Mouse (Mus musculus) olfactory bulb, adult 2 months (tissue): ENCODE data around the gene Rhox6. TPM values are rescaled to one million over a fixed set of nuclear protein-coding genes. Genes with fewer than 3 reads are reported as not detected.
"Not testable (repeated sequence)": the region's sequence is repeated elsewhere in the genome, so short reads cannot be mapped to it uniquely, and the experiment has no call there.

Experiments used
- H3K27ac ChIP-seq: fragments of 200-500 bp; 2 replicates; pipeline ENCODE4 v1.5.1; 2012; ENCODE audit warnings: low read depth, low read length; ENCODE audit not compliant: insufficient read depth
- H3K4me1 ChIP-seq: fragments of 200-500 bp; 2 replicates; pipeline ENCODE4 v1.6.1; 2012; ENCODE audit warnings: low read length; ENCODE audit not compliant: control insufficient read depth, insufficient read depth
- H3K4me3 ChIP-seq: fragments of 200-500 bp; 2 replicates; pipeline ENCODE4 v1.5.1; 2012; ENCODE audit warnings: mild to moderate bottlenecking, low read depth, low read length, moderate library complexity; ENCODE audit not compliant: insufficient read depth
- CTCF ChIP-seq: fragments of 200-500 bp; IDR thresholded peaks from 2 replicates; pipeline ENCODE4 v1.5.1; 2012; ENCODE audit warnings: low read depth, mild to moderate bottlenecking, low read length, moderate library complexity; ENCODE audit not compliant: insufficient read depth
- POLR2A ChIP-seq: fragments of 200-500 bp; IDR thresholded peaks from 2 replicates; pipeline ENCODE4 v1.6.1; 2012; ENCODE audit warnings: mild to moderate bottlenecking, low read depth, low read length, moderate library complexity; ENCODE audit not compliant: insufficient read depth
- WGBS: fragments of 180-500 bp; shearing (Covaris S2); methylation state at CpG from one replicate; pipeline ENCODE4 v1.1.7; 2018; 5-methylcytosine and 5-hydroxymethylcytosine counted together
- polyA plus RNA-seq: library from polyadenylated mRNA; stranded (reverse); fragments of >200 nt; gene quantifications from 2 replicates; pipeline ENCODE4 v1.2.4, GENCODE M21; 2012; ENCODE audit warnings: low replicate concordance; ENCODE audit not compliant: missing spikeins, insufficient read depth, insufficient read length

Rhox6 gene
- not detected in 2 replicates for polyA plus RNA-seq

DNA sequence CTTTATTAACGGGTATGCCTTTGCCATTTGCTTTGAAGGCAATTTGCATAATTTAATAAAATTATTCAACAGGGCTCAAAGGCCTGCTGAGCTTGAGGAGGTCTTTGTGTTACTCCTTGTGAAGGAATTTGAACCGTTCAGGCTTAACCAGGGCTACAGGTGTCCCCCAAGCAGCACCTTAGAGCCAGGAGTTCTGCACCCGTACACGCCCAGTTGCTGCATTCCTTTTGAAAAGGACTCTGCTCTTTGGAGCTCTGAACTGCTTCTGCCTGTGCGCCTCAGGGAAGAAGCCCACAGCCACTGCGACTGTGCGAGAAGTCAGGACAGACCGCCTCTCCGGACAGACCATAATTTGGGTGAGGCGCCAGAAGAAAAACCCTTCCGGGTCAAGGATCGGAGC, at the start of gene Rhox6:
Rhox6 (plus strand) TSS at position 301 of the 400 bp plus-strand sequence.
- H3K4me3 ChIP-seq, H3K27ac ChIP-seq, H3K4me1 ChIP-seq: not testable (repeated sequence)
- 87% methylated on average over 4 of the region's 12 CpGs for WGBS

DNA sequence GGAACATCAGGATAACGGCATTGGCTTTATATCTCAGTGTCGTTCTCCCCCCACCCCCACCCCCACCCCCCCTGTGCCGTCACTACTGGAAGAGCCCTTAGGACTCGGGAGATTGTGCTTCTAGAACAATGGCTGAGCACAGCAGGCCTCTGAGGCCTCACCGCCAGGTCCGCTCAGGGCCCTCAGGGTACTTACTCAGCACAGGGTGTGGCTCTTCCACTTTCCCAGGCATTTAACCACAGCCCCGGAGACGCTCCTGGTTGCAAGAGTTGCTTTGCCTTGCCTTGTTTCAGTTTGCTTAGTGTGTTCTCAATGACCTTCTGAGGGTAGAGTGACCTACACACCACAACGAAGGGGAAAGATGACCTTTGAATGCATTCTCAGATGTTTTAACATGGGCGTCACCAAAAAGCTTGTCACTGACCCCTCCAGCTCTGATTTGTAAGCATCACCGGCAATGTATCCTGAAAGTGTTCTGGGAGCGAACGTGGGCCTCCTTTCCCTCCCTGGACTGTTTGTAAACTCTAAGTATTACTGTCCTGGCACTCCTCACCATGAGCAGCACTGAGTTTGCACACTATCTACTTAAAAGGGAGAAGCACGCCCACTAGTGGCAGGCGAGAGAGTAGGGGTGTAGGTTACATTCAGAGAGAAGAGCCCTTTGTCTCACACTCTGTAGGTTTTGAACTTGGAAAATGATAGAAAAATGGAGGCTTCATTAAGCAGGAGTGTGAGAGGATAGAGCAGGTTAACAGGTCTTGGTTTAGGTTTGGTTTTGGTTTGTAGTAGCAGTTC, 19.2 kb upstream of the Rhox6 start:
- 82% methylated on average over 15 of the region's 15 CpGs for WGBS
- no peak for TF ChIP-seq CTCF
- no peak for TF ChIP-seq POLR2A
- no peaks in the 10 kb centered on the region for H3K4me1 ChIP-seq
- no peak overlapping the region for H3K4me3 ChIP-seq
- no peak overlapping the region for H3K27ac ChIP-seq

DNA sequence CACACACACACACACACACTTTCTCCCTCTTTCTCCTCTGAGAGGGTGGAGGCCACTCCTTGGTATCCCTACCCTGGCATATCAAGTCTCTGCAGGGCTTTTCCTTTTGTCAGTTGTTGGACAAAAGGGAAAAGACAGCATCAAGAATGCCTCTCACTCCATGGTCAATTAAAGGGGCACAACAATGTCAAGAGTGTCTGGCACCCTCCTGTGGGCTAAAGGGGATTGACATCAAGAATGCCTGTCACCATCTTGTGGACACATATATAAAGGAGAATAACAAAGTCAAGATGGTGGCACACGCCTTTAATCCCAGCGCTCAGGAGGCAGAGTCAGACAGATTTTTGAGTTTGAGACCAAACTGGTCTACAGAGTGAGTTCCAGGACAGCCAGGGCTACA, 17.3 kb upstream of the Rhox6 start:
- WGBS: 91% methylated on average over 2 of the region's 2 CpGs
- TF ChIP-seq CTCF: no peak
- TF ChIP-seq POLR2A: no peak

DNA sequence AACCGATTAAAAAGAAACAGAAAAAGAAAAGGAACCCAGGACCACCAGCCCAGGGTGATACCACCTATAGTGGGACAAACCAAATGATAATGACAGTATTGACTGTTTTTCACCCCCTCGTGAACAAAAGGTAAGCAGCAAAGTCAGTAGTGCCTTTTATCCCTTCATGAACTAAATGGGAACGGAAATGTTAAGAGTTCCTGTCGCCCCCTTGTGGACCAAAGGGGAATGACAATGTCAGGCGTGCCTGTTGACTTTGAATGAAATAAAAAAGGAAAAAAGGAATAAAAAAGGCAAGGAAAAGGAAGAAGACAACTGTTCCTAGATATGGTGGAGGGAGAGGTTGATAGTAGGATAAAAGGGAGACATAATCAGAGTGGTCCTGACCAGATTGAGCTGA, 15.5 kb upstream of the Rhox6 start:
- no peak overlapping the region for H3K4me3 ChIP-seq
- no peak for TF ChIP-seq POLR2A
- no peak for TF ChIP-seq CTCF
- H3K4me1 ChIP-seq: no peaks in the 10 kb centered on the region
- 26% methylated on average over 5 of the region's 5 CpGs for WGBS
- no peak overlapping the region for H3K27ac ChIP-seq

More for the DNA sequence above, 17.3 kb upstream of the Rhox6 start:
- Histone ChIP-seq H3K27ac (no peak overlapping the region), H3K4me1 (no peaks in the 10 kb centered on the region), H3K4me3 (no peak overlapping the region)

DNA sequence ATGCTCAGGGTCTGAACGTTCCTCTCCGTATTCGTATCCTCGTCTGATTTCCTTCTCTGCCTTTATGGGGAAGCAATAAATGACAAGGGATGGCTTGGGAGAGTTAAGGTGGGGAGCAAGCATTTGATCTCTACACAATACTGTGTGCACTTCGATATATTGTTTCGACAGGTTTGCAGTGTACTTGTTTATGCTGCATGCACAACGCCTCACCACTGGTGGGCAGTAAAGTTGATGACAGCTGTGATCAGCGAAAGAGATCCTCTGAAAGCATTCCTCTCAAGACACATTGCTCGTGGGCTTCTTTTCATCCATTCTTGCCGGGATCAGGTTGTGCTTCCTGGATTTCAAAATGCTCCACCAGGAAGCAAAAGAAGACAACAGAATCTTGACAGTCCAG, 11.0 kb upstream of the Rhox6 start:
- H3K4me1 ChIP-seq: no peaks in the 10 kb centered on the region
- peak overlapping the region; percentile 10; the same call in 1 of the 2 replicates for H3K4me3 ChIP-seq
- H3K27ac ChIP-seq: no peak overlapping the region
- WGBS: 77% methylated on average over 10 of the region's 10 CpGs
- TF ChIP-seq CTCF (no peak), POLR2A (no peak)

DNA sequence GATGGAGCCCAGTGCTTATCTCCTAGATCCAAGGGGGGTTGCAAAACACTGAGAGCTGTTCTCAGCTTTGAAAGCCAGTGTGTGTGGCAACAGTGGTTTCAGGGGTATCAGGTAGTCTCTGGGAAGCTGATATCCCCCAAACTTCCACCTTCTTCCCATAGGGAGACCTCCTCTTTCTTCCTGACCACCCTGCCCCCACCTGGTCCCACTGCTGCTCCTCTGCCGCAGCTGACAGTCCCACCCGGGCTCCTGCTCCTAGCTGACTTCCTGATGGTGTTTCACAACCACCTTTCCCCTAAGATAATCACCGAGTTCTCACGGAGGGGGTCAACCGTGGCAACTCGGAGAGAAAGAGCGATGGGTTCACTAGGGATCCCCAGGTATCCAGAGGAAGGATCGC, 4.7 kb downstream of the Rhox6 start, which contains the start of gene Rhox7a:
Rhox7a (plus strand) TSS at position 301 of the 400 bp plus-strand sequence.
- not testable (repeated sequence) for H3K27ac ChIP-seq, H3K4me3 ChIP-seq, H3K4me1 ChIP-seq
- 85% methylated on average over 8 of the region's 8 CpGs for WGBS

DNA sequence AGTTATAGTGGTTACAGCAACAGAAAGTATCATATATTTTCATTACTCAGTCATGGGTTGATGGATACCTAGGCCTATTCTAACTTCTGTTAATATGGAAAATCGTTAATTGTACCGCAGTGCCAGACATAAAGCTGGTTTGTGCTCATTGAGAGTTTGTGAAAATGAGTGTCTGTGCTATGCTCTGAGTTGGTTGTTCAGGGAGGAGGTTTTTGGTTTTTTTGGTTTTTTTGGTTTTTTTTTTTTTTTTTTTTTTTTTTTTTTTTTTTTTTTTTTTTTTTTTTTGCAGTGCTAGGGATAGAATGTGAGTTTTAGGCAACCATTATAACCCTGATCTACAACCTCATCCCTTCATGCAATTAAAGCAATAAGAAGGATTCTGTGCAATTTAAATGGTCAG, 44.9 kb downstream of the Rhox6 start:
- Histone ChIP-seq H3K4me1 (no peaks in the 10 kb centered on the region), H3K27ac (no peak overlapping the region), H3K4me3 (no peak overlapping the region)
- TF ChIP-seq POLR2A (no peak), CTCF (no peak)
- WGBS: 92% methylated on average over 2 of the region's 2 CpGs

DNA sequence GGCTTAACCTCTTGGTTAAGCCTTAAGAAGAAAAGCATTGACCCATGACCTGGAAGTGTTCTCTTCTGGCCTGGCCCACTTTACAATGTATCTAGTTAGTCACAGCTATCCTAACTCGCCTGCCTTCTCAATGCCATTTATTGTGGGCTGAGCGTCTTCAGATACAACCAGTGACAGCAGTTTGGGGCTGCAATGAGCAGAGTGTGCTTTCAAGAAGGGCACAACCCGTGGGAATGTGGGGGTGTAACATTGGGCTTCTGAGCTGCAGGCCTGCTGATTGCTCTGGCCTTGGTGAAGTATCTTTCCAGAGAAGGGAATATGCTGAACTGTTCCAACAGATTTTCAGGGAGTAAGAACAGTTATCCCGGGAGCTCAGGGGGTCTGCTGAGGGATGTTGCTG, 52.1 kb downstream of the Rhox6 start, which contains the start of gene Rhox8:
Rhox8 (minus strand) TSS at position 101 of the 400 bp plus-strand sequence.
- Histone ChIP-seq H3K27ac (no peak within 1 kb of the TSS), H3K4me1 (no peaks in the 10 kb centered on the region), H3K4me3 (no peak within 1 kb of the TSS)
- 79% methylated on average over 4 of the region's 4 CpGs for WGBS
- no peak for TF ChIP-seq CTCF
- TF ChIP-seq POLR2A: no peak

Other genes starting within 250 kb of the Rhox6 start
- gene Rhox3f, start 245.9 kb upstream of the Rhox6 start, polyA plus RNA-seq: not detected in 2 replicates
- gene Rhox4f, start 219.2 kb upstream of the Rhox6 start, polyA plus RNA-seq: not detected in 2 replicates
- gene Rhox3g, start 198.3 kb upstream of the Rhox6 start, polyA plus RNA-seq: not detected in 2 replicates
- gene Rhox2g, start 183.4 kb upstream of the Rhox6 start, polyA plus RNA-seq: not detected in 2 replicates
- gene Rhox4g, start 175.6 kb upstream of the Rhox6 start, polyA plus RNA-seq: not detected in 2 replicates
- gene Rhox3h, start 158.1 kb upstream of the Rhox6 start, polyA plus RNA-seq: not detected in 2 replicates
- gene Rhox2h, start 153.6 kb upstream of the Rhox6 start, polyA plus RNA-seq: not detected in 2 replicates
- not detected in 2 replicates for gene Rhox5, start 22.1 kb upstream of the Rhox6 start, polyA plus RNA-seq
- not detected in 2 replicates for gene Rhox7a, start 4.8 kb downstream of the Rhox6 start, polyA plus RNA-seq
- gene Rhox8, start 52.0 kb downstream of the Rhox6 start, polyA plus RNA-seq: not detected in 2 replicates
- not detected in 2 replicates for gene Rhox7b, start 70.3 kb downstream of the Rhox6 start, polyA plus RNA-seq
- gene Rhox9, start 74.9 kb downstream of the Rhox6 start, polyA plus RNA-seq: not detected in 2 replicates
- not detected in 2 replicates for gene Btg1-ps1, start 191.9 kb downstream of the Rhox6 start, polyA plus RNA-seq
- gene Btg1-ps2, start 216.2 kb downstream of the Rhox6 start, polyA plus RNA-seq: not detected in 2 replicates
- not detected in 2 replicates for gene Rhox10, start 239.6 kb downstream of the Rhox6 start, polyA plus RNA-seq